Mouse (Mus musculus): Measurements from ENCODE around the gene Kcnd3. TPM values are rescaled to one million over a fixed set of nuclear protein-coding genes. Genes with fewer than 3 reads are reported as not detected.

Gene Kcnd3
- polyA plus RNA-seq, 1 experiment from 2014 or later = 10.2 TPM

GRCm38 (mm10) chr3:105569950-105570349 lies 117.8 kb downstream of the Kcnd3 start:
- H3K27me3 ChIP-seq = no peaks in the 10 kb centered on the region
- H3K4me2 ChIP-seq (replicated peaks) = 0 out of 2 replicates have a peak overlapping the region, but pooled peaks have one; percentile 7
- H3K9ac ChIP-seq (replicated peaks) = no peak overlapping the region
- peak; percentile 39; the same call in 1 of the 2 replicates for ATAC-seq
- 71% methylated on average over 9 of the region's 9 CpGs for WGBS
- H3K27ac ChIP-seq = peak overlapping the region; percentile 82
- H3K36me3 ChIP-seq = no peaks in the 10 kb centered on the region
- H3K4me3 ChIP-seq (replicated peaks) = no peak overlapping the region
- no peaks in the 10 kb centered on the region for H3K9me3 ChIP-seq
- H3K4me1 ChIP-seq (replicated peaks) = peaks cover 57% of the 10 kb centered on the region

- Histone ChIP-seq H3K4me3 (replicated peaks) (no peak overlapping the region), H3K27me3 (no peaks in the 10 kb centered on the region), H3K4me2 (replicated peaks) (no peak overlapping the region), H3K36me3 (no peaks in the 10 kb centered on the region), H3K9ac (replicated peaks) (no peak overlapping the region), H3K9me3 (no peaks in the 10 kb centered on the region), H3K4me1 (replicated peaks) (peaks cover 57% of the 10 kb centered on the region), H3K27ac (peak overlapping the region; percentile 17; the same call in 1 of the 2 replicates)
- WGBS = 44% methylated on average over 3 of the region's 3 CpGs
- no peak; the same call in 1 of the 2 replicates for ATAC-seq
Measured at GRCm38 (mm10) chr3:105570818-105571217, 118.7 kb downstream of the Kcnd3 start.

GRCm38 (mm10) chr3:105571944-105572343 lies 119.8 kb downstream of the Kcnd3 start:
- WGBS = 71% methylated on average over 1 of the region's 1 CpGs
- no peak for ATAC-seq
- Histone ChIP-seq H3K4me1 (replicated peaks) (peaks cover 48% of the 10 kb centered on the region), H3K4me2 (replicated peaks) (no peak overlapping the region), H3K36me3 (no peaks in the 10 kb centered on the region), H3K27me3 (no peaks in the 10 kb centered on the region), H3K4me3 (replicated peaks) (no peak overlapping the region), H3K9me3 (no peaks in the 10 kb centered on the region), H3K9ac (replicated peaks) (no peak overlapping the region), H3K27ac (no peak overlapping the region)

GRCm38 (mm10) chr3:105573156-105573555 lies 121.0 kb downstream of the Kcnd3 start:
- H3K27me3 ChIP-seq = no peaks in the 10 kb centered on the region
- H3K9me3 ChIP-seq = no peaks in the 10 kb centered on the region
- peaks cover 36% of the 10 kb centered on the region for H3K4me1 ChIP-seq (replicated peaks)
- ATAC-seq = no peak
- H3K4me2 ChIP-seq (replicated peaks) = no peak overlapping the region
- H3K4me3 ChIP-seq (replicated peaks) = no peak overlapping the region
- H3K36me3 ChIP-seq = no peaks in the 10 kb centered on the region
- H3K9ac ChIP-seq (replicated peaks) = no peak overlapping the region
- WGBS = 90% methylated on average over 2 of the region's 2 CpGs
- no peak overlapping the region for H3K27ac ChIP-seq

GRCm38 (mm10) chr3:105578320-105578719 lies 126.2 kb downstream of the Kcnd3 start:
- no peak overlapping the region for H3K9ac ChIP-seq (replicated peaks)
- no peak overlapping the region for H3K4me2 ChIP-seq (replicated peaks)
- no peak overlapping the region for H3K4me3 ChIP-seq (replicated peaks)
- H3K9me3 ChIP-seq = no peaks in the 10 kb centered on the region
- ATAC-seq = no peak
- peaks cover 20% of the 10 kb centered on the region; the same call in 1 of the 2 replicates for H3K4me1 ChIP-seq (replicated peaks)
- H3K36me3 ChIP-seq = no peaks in the 10 kb centered on the region
- no peaks in the 10 kb centered on the region for H3K27me3 ChIP-seq
- 80% methylated on average over 3 of the region's 3 CpGs for WGBS
- H3K27ac ChIP-seq = no peak overlapping the region

GRCm38 (mm10) chr3:105581119-105581518 lies 129.0 kb downstream of the Kcnd3 start:
- no peak overlapping the region for H3K4me3 ChIP-seq (replicated peaks)
- peaks cover 32% of the 10 kb centered on the region for H3K4me1 ChIP-seq (replicated peaks)
- H3K9me3 ChIP-seq = no peaks in the 10 kb centered on the region
- 42% methylated on average over 6 of the region's 6 CpGs for WGBS
- no peaks in the 10 kb centered on the region for H3K27me3 ChIP-seq
- H3K27ac ChIP-seq = no peak overlapping the region
- ATAC-seq = peak; percentile 55; the same call in 1 of the 2 replicates
- H3K4me2 ChIP-seq (replicated peaks) = no peak overlapping the region
- no peaks in the 10 kb centered on the region for H3K36me3 ChIP-seq
- H3K9ac ChIP-seq (replicated peaks) = no peak overlapping the region

GRCm38 (mm10) chr3:105585734-105586159 lies 133.6 kb downstream of the Kcnd3 start:
- Histone ChIP-seq H3K9ac (replicated peaks) (0 out of 2 replicates have a peak overlapping the region, but pooled peaks have one; percentile 20), H3K27me3 (no peaks in the 10 kb centered on the region), H3K4me3 (replicated peaks) (no peak overlapping the region), H3K4me1 (replicated peaks) (peaks cover 52% of the 10 kb centered on the region), H3K27ac (peak overlapping the region; percentile 80), H3K36me3 (no peaks in the 10 kb centered on the region), H3K9me3 (no peaks in the 10 kb centered on the region), H3K4me2 (replicated peaks) (no peak overlapping the region)
- ATAC-seq = peak; percentile 71
- 7% methylated on average over 4 of the region's 4 CpGs for WGBS

- no peaks in the 10 kb centered on the region for H3K27me3 ChIP-seq
- no peak overlapping the region for H3K9ac ChIP-seq (replicated peaks)
- H3K9me3 ChIP-seq = no peaks in the 10 kb centered on the region
- peak; percentile 76 for ATAC-seq
- peaks cover 46% of the 10 kb centered on the region for H3K4me1 ChIP-seq (replicated peaks)
- peak overlapping the region; percentile 84 for H3K27ac ChIP-seq
- no peak overlapping the region for H3K4me2 ChIP-seq (replicated peaks)
- no peaks in the 10 kb centered on the region for H3K36me3 ChIP-seq
- no peak overlapping the region for H3K4me3 ChIP-seq (replicated peaks)
- 57% methylated on average over 15 of the region's 15 CpGs for WGBS
Measured at GRCm38 (mm10) chr3:105590056-105590672, 138.0 kb downstream of the Kcnd3 start.

- H3K9ac ChIP-seq (replicated peaks) = no peak overlapping the region
- H3K36me3 ChIP-seq = no peaks in the 10 kb centered on the region
- no peak overlapping the region for H3K27ac ChIP-seq
- WGBS = 96% methylated on average over 1 of the region's 1 CpGs
- no peaks in the 10 kb centered on the region for H3K27me3 ChIP-seq
- no peaks in the 10 kb centered on the region for H3K9me3 ChIP-seq
- no peak overlapping the region for H3K4me3 ChIP-seq (replicated peaks)
- peaks cover 33% of the 10 kb centered on the region for H3K4me1 ChIP-seq (replicated peaks)
- no peak for ATAC-seq
- no peak overlapping the region for H3K4me2 ChIP-seq (replicated peaks)
Measured at GRCm38 (mm10) chr3:105591766-105592165, 139.6 kb downstream of the Kcnd3 start.

- no peaks in the 10 kb centered on the region for H3K36me3 ChIP-seq
- WGBS = 62% methylated on average over 2 of the region's 2 CpGs
- no peak overlapping the region for H3K27ac ChIP-seq
- no peak overlapping the region for H3K9ac ChIP-seq (replicated peaks)
- no peak overlapping the region for H3K4me2 ChIP-seq (replicated peaks)
- H3K4me3 ChIP-seq (replicated peaks) = no peak overlapping the region
- no peaks in the 10 kb centered on the region for H3K27me3 ChIP-seq
- H3K9me3 ChIP-seq = no peaks in the 10 kb centered on the region
- peaks cover 33% of the 10 kb centered on the region for H3K4me1 ChIP-seq (replicated peaks)
- no peak for ATAC-seq
Measured at GRCm38 (mm10) chr3:105592246-105592645, 140.1 kb downstream of the Kcnd3 start.

GRCm38 (mm10) chr3:105600483-105600882 lies 148.4 kb downstream of the Kcnd3 start:
- Histone ChIP-seq H3K9ac (replicated peaks) (no peak overlapping the region), H3K27ac (no peak overlapping the region), H3K4me2 (replicated peaks) (no peak overlapping the region), H3K36me3 (no peaks in the 10 kb centered on the region), H3K27me3 (no peaks in the 10 kb centered on the region), H3K9me3 (no peaks in the 10 kb centered on the region), H3K4me3 (replicated peaks) (no peak overlapping the region), H3K4me1 (replicated peaks) (no peaks in the 10 kb centered on the region)
- ATAC-seq = no peak
- 93% methylated on average over 4 of the region's 4 CpGs for WGBS

- Histone ChIP-seq H3K4me1 (replicated peaks) (no peaks in the 10 kb centered on the region), H3K9ac (replicated peaks) (no peak overlapping the region), H3K4me2 (replicated peaks) (no peak overlapping the region), H3K27me3 (no peaks in the 10 kb centered on the region), H3K4me3 (replicated peaks) (no peak overlapping the region), H3K36me3 (no peaks in the 10 kb centered on the region), H3K9me3 (no peaks in the 10 kb centered on the region), H3K27ac (no peak overlapping the region)
- 86% methylated on average over 5 of the region's 5 CpGs for WGBS
- no peak for ATAC-seq
Measured at GRCm38 (mm10) chr3:105602966-105603365, 150.8 kb downstream of the Kcnd3 start.

GRCm38 (mm10) chr3:105605726-105606125 lies 153.6 kb downstream of the Kcnd3 start:
- ATAC-seq = no peak

More at GRCm38 (mm10) chr3:105605726-105606125, 153.6 kb downstream of the Kcnd3 start:
- Histone ChIP-seq H3K27ac (no peak overlapping the region), H3K4me3 (replicated peaks) (no peak overlapping the region), H3K4me1 (replicated peaks) (no peaks in the 10 kb centered on the region), H3K9me3 (no peaks in the 10 kb centered on the region), H3K9ac (replicated peaks) (no peak overlapping the region), H3K36me3 (no peaks in the 10 kb centered on the region), H3K4me2 (replicated peaks) (no peak overlapping the region), H3K27me3 (no peaks in the 10 kb centered on the region)
- WGBS = 85% methylated on average over 5 of the region's 5 CpGs
